Mouse (Mus musculus): Measurements from ENCODE around the gene Cyp24a1. TPM values are rescaled to one million over a fixed set of nuclear protein-coding genes. Genes with fewer than 3 reads are reported as not detected.

Gene Cyp24a1
- polyA plus RNA-seq, 2 experiments, result 0.03 TPM; not detected in 1

DNA sequence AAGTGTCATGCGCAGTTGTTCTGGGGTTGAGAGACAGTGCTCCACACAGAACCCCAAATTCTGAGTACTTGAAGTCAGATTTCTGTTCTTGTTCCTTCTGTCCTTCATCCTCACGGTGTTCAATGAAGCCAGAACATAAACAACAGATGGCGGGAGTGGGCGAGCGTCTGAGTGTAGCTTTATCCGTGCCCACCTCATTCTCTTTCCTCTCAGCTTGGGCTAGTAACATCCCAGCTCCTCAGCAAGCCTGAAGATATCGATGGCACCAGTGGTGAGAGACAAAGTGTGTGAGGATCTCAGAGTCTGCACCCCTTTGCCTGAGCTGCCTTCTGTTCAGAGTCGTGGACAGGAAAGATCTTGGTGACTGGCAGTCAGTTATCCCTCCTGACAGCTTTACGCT, 42.3 kb upstream of the Cyp24a1 start:
- Histone ChIP-seq H3K27me3 (ENCODE audit: control insufficient read depth, insufficient read depth, low read length) (no peaks in the 10 kb centered on the region), H3K4me3 (replicated peaks; ENCODE audit: low read length) (no peak overlapping the region), H3K4me1 (ENCODE audit: control insufficient read depth, insufficient read depth, low read length) (no peaks in the 10 kb centered on the region), H3K9me3 (ENCODE audit: control insufficient read depth, low read length) (no peaks in the 10 kb centered on the region), H3K4me2 (replicated peaks; ENCODE audit: low read depth, low read length, severe bottlenecking) (no peak overlapping the region), H3K36me3 (ENCODE audit: control insufficient read depth, insufficient read depth, low read length) (no peaks in the 10 kb centered on the region), H3K27ac (replicated peaks; ENCODE audit: low read depth, low read length) (no peak overlapping the region), H3K9ac (ENCODE audit: low read depth, low read length, severe bottlenecking) (no peak overlapping the region)
- ATAC-seq (ENCODE audit: low FRiP score, low read depth), result no peak
- DNase-seq (ENCODE audit: low spot score), result no peak
- no peak for TF ChIP-seq POLR2A (IDR thresholded peaks at IDR 0.05; ENCODE audit: borderline replicate concordance, extremely low read depth, insufficient read depth, insufficient read length)
- WGBS, result 82% methylated on average over 9 of the region's 9 CpGs

GRCm38 (mm10) chr2:170535841-170536240, 38.9 kb upstream of the Cyp24a1 start:
- ATAC-seq (ENCODE audit: low FRiP score, low read depth) (no peak), DNase-seq (ENCODE audit: low spot score) (no peak)
- H3K36me3 ChIP-seq (ENCODE audit: control insufficient read depth, insufficient read depth, low read length), result no peaks in the 10 kb centered on the region
- no peak overlapping the region for H3K4me3 ChIP-seq (replicated peaks; ENCODE audit: low read length)
- H3K9me3 ChIP-seq (ENCODE audit: control insufficient read depth, low read length), result no peaks in the 10 kb centered on the region
- no peaks in the 10 kb centered on the region for H3K27me3 ChIP-seq (ENCODE audit: control insufficient read depth, insufficient read depth, low read length)
- no peak for TF ChIP-seq POLR2A (IDR thresholded peaks at IDR 0.05; ENCODE audit: borderline replicate concordance, extremely low read depth, insufficient read depth, insufficient read length)
- H3K27ac ChIP-seq (replicated peaks; ENCODE audit: low read depth, low read length), result no peak overlapping the region
- H3K4me1 ChIP-seq (ENCODE audit: control insufficient read depth, insufficient read depth, low read length), result no peaks in the 10 kb centered on the region
- no peak overlapping the region for H3K9ac ChIP-seq (ENCODE audit: low read depth, low read length, severe bottlenecking)
- H3K4me2 ChIP-seq (replicated peaks; ENCODE audit: low read depth, low read length, severe bottlenecking), result no peak overlapping the region

DNA sequence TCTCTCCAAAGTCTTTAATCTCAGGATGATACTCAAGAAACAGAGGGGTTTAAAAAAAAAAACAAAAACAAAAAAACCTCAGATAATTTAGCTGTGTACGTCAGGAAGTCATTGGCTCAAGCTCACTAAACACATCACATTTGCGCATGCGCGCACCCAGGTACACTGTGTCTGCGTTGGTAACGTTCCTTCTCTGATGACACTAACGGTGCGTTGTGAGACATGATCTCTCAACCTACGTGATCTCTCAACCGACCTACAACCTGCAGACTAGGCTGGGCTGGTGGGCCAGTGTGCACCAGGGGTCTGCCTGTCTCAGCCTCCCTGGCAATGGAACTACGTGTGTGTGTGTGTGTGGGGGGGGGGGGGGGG, 37.8 kb upstream of the Cyp24a1 start:
- H3K4me2 ChIP-seq (replicated peaks; ENCODE audit: low read depth, low read length, severe bottlenecking), result no peak overlapping the region
- no peak overlapping the region for H3K4me3 ChIP-seq (replicated peaks; ENCODE audit: low read length)
- no peaks in the 10 kb centered on the region for H3K27me3 ChIP-seq (ENCODE audit: control insufficient read depth, insufficient read depth, low read length)
- 89% methylated on average over 11 of the region's 11 CpGs for WGBS
- H3K36me3 ChIP-seq (ENCODE audit: control insufficient read depth, insufficient read depth, low read length), result no peaks in the 10 kb centered on the region
- H3K4me1 ChIP-seq (ENCODE audit: control insufficient read depth, insufficient read depth, low read length), result no peaks in the 10 kb centered on the region
- no peak for TF ChIP-seq POLR2A (IDR thresholded peaks at IDR 0.05; ENCODE audit: borderline replicate concordance, extremely low read depth, insufficient read depth, insufficient read length)
- ATAC-seq (ENCODE audit: low FRiP score, low read depth) (no peak), DNase-seq (ENCODE audit: low spot score) (no peak)
- no peak overlapping the region for H3K9ac ChIP-seq (ENCODE audit: low read depth, low read length, severe bottlenecking)
- H3K9me3 ChIP-seq (ENCODE audit: control insufficient read depth, low read length), result no peaks in the 10 kb centered on the region
- H3K27ac ChIP-seq (replicated peaks; ENCODE audit: low read depth, low read length), result no peak overlapping the region

DNA sequence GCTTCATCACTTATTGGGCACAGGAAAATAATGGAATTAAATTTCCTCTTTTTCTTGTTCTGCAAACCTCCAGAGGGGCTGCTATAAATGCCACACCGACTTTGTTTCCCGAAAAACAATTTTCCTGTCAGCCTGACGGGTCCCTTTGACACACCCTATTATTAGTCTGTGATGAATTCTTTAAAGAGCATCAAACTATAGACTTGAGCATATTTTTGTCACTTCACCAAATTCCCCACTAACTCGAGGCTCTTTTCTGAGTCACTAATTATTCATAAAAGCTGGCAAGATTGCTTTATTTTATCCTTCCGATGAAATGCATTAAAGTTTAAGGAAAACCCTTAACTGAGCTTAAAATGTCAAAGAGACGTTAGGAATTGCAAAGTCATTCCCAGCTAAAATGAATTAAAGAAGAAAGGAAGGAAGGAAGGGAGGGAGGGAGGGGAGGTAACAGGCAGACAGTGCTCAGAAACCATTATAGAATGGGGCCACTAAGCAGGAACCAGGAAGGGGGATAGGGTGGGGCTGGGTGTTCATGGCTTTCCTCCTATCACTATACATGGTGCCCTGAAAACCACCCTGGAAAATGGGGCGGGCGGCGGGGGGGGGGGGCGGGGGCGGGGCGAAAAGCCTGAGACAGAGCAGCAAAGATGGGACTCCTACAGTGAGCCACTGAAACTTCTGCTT, 37.3 kb upstream of the Cyp24a1 start:
- DNase-seq (ENCODE audit: low spot score), result no peak
- Histone ChIP-seq H3K9ac (ENCODE audit: low read depth, low read length, severe bottlenecking) (no peak overlapping the region), H3K4me2 (replicated peaks; ENCODE audit: low read depth, low read length, severe bottlenecking) (no peak overlapping the region), H3K4me1 (ENCODE audit: control insufficient read depth, insufficient read depth, low read length) (no peaks in the 10 kb centered on the region), H3K36me3 (ENCODE audit: control insufficient read depth, insufficient read depth, low read length) (no peaks in the 10 kb centered on the region), H3K4me3 (replicated peaks; ENCODE audit: low read length) (no peak overlapping the region), H3K27ac (replicated peaks; ENCODE audit: low read depth, low read length) (no peak overlapping the region), H3K9me3 (ENCODE audit: control insufficient read depth, low read length) (no peaks in the 10 kb centered on the region), H3K27me3 (ENCODE audit: control insufficient read depth, insufficient read depth, low read length) (no peaks in the 10 kb centered on the region)
- ATAC-seq (ENCODE audit: low FRiP score, low read depth), result no peak
- 32% methylated on average over 10 of the region's 12 CpGs for WGBS
- TF ChIP-seq POLR2A (IDR thresholded peaks at IDR 0.05; ENCODE audit: borderline replicate concordance, extremely low read depth, insufficient read depth, insufficient read length), result no peak

- 87% methylated on average over 3 of the region's 3 CpGs for WGBS
- H3K9ac ChIP-seq (ENCODE audit: low read depth, low read length, severe bottlenecking), result no peak overlapping the region
Measured at GRCm38 (mm10) chr2:170530256-170530655, 33.3 kb upstream of the Cyp24a1 start.

More at GRCm38 (mm10) chr2:170530256-170530655, 33.3 kb upstream of the Cyp24a1 start:
- no peak for ATAC-seq (ENCODE audit: low FRiP score, low read depth)
- Histone ChIP-seq H3K36me3 (ENCODE audit: control insufficient read depth, insufficient read depth, low read length) (no peaks in the 10 kb centered on the region), H3K27me3 (ENCODE audit: control insufficient read depth, insufficient read depth, low read length) (no peaks in the 10 kb centered on the region), H3K4me3 (replicated peaks; ENCODE audit: low read length) (no peak overlapping the region), H3K27ac (replicated peaks; ENCODE audit: low read depth, low read length) (no peak overlapping the region), H3K9me3 (ENCODE audit: control insufficient read depth, low read length) (no peaks in the 10 kb centered on the region), H3K4me2 (replicated peaks; ENCODE audit: low read depth, low read length, severe bottlenecking) (no peak overlapping the region), H3K4me1 (ENCODE audit: control insufficient read depth, insufficient read depth, low read length) (no peaks in the 10 kb centered on the region)
- no peak for DNase-seq (ENCODE audit: low spot score)
- no peak for TF ChIP-seq POLR2A (IDR thresholded peaks at IDR 0.05; ENCODE audit: borderline replicate concordance, extremely low read depth, insufficient read depth, insufficient read length)

Data from limb, embryonic 14.5 days (tissue).